Mouse (Mus musculus): Measurements from ENCODE around the gene Olfr54. TPM values are rescaled to one million over a fixed set of nuclear protein-coding genes. Genes with fewer than 3 reads are reported as not detected.
"Not testable (repeated sequence)": the region's sequence is repeated elsewhere in the genome, so short reads cannot be mapped to it uniquely, and the experiment has no call there.

The Olfr54 gene
- not detected in 2 replicates for polyA plus RNA-seq (2014; fragmentation: Nextera tagmentation; extraction: Ambion mirVana)

DNA sequence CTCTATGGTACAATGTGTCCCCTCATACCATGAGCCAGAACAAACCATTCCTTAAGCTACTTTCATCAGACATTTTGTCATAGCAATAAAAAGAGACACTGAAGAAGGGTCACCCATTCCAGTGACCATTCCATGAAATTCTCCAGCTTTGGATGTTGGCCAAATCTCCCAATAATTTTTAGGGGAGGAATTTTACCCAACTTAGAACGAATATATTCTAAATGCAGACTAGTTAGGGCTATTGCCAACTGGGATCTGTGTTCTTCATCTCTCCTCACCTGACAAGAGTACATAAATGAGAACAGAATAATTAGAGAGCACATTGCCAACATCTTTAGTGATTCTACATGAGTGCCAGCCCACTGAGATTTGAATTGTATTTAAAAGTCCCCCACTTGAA, at the start of gene Olfr54:
Olfr54 (plus strand) TSS at position 301 of the 400 bp plus-strand sequence.
- WGBS, result 87% methylated on average over 1 of the region's 1 CpGs
- Histone ChIP-seq H3K4me1 (replicated peaks; ENCODE audit: control insufficient read depth, insufficient read depth, low read length) (no peaks in the 10 kb centered on the region), H3K4me3 (ENCODE audit: low read depth, low read length) (no peak within 1 kb of the TSS)

DNA sequence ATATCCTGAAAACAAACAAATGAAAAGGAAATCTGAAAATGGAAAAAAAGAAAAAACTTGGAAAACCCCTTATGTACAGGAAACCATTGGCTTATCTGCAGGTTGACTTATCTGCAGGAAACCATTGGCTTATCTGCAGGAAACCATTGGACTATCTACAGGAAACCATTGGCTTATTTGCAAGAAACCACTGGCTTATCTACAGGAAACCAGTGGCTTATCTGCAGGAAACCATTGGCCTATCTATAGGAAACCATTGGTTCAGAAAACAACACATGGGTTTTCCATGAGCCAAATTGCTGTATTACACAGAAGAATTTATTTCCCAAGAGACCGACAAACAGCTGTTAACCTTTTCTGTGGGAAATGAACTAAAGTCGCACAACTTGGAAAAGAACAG, 49.1 kb upstream of the Olfr54 start:
- H3K9me3 ChIP-seq (ENCODE audit: control insufficient read depth, low read length), result no peaks in the 10 kb centered on the region
- no peak overlapping the region for H3K4me2 ChIP-seq (replicated peaks; ENCODE audit: low read depth, low read length)
- no peaks in the 10 kb centered on the region for H3K36me3 ChIP-seq (ENCODE audit: control insufficient read depth, insufficient read depth, low read length)
- WGBS, result 97% methylated on average over 2 of the region's 2 CpGs
- DNase-seq (ENCODE audit: low spot score) (no peak), ATAC-seq (ENCODE audit: low FRiP score) (no peak)
- H3K4me1 ChIP-seq (replicated peaks; ENCODE audit: control insufficient read depth, insufficient read depth, low read length), result no peaks in the 10 kb centered on the region
- no peak overlapping the region for H3K27ac ChIP-seq (ENCODE audit: low read depth, low read length)
- no peaks in the 10 kb centered on the region for H3K27me3 ChIP-seq (ENCODE audit: control insufficient read depth, insufficient read depth, low read length)
- no peak overlapping the region for H3K9ac ChIP-seq (ENCODE audit: low read depth, low read length)
- no peak overlapping the region for H3K4me3 ChIP-seq (ENCODE audit: low read depth, low read length)

More for the DNA sequence above, at the start of gene Olfr54:
- H3K9me3 ChIP-seq (ENCODE audit: control insufficient read depth, low read length), result no peaks in the 10 kb centered on the region
- DNase-seq (ENCODE audit: low spot score) (no peak), ATAC-seq (ENCODE audit: low FRiP score) (no peak)
- no peaks in the 10 kb centered on the region for H3K27me3 ChIP-seq (ENCODE audit: control insufficient read depth, insufficient read depth, low read length)
- no peak within 1 kb of the TSS for H3K4me2 ChIP-seq (replicated peaks; ENCODE audit: low read depth, low read length)
- no peak within 1 kb of the TSS for H3K9ac ChIP-seq (ENCODE audit: low read depth, low read length)
- no peak within 1 kb of the TSS for H3K27ac ChIP-seq (ENCODE audit: low read depth, low read length)
- H3K36me3 ChIP-seq (ENCODE audit: control insufficient read depth, insufficient read depth, low read length), result no peaks in the 10 kb centered on the region

DNA sequence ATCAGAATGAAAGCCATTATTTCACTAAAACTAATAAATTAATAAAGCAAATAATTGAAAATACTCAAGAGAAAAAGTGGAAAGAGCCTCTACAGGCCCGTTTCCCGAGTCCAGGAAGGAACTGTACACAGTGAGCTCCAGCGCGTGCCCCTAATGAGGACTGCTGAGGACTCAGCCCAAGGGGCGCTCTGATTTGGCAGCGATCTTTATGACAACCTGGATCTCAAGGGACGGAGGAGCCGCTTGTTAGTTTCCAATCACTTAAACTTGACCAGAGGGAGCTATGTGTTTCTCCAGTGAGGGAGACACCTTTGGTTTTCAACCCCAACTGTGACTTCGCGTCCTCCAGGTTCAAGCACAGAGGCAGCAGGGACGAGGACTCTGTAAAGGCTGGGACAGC, 47.8 kb upstream of the Olfr54 start, which contains the start of gene Olfr1378:
Olfr1378 (plus strand) TSS at position 301 of the 400 bp plus-strand sequence.
- Histone ChIP-seq H3K36me3 (ENCODE audit: control insufficient read depth, insufficient read depth, low read length) (no peaks in the 10 kb centered on the region), H3K27ac (ENCODE audit: low read depth, low read length) (no peak within 1 kb of the TSS), H3K4me2 (replicated peaks; ENCODE audit: low read depth, low read length) (no peak within 1 kb of the TSS), H3K4me3 (ENCODE audit: low read depth, low read length) (no peak within 1 kb of the TSS), H3K9ac (ENCODE audit: low read depth, low read length) (no peak within 1 kb of the TSS), H3K27me3 (ENCODE audit: control insufficient read depth, insufficient read depth, low read length) (no peaks in the 10 kb centered on the region), H3K9me3 (ENCODE audit: control insufficient read depth, low read length) (no peaks in the 10 kb centered on the region), H3K4me1 (replicated peaks; ENCODE audit: control insufficient read depth, insufficient read depth, low read length) (no peaks in the 10 kb centered on the region)
- WGBS, result 87% methylated on average over 11 of the region's 11 CpGs
- ATAC-seq (ENCODE audit: low FRiP score) (no peak), DNase-seq (ENCODE audit: low spot score) (no peak)

DNA sequence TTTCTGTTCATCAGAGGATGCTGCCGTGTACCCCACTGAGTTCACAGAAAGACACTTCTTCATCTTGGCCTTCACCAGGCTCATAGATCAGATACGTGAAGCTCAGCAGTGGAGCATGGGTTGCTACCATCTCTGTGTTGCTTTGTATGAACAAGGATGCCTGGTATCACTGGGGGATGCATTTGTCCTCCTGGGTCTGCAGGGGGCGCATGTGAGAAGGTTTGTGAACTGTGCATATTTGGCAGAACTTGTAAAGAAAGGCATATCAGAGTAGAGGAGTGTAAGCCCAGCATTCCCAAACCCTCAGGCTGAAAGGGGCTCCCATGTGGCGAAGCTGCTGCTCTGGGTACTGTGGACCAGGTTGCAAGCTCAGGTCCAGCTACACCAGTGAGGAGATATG, 36.8 kb upstream of the Olfr54 start:
- no peak overlapping the region for H3K4me2 ChIP-seq (replicated peaks; ENCODE audit: low read depth, low read length)
- no peaks in the 10 kb centered on the region for H3K36me3 ChIP-seq (ENCODE audit: control insufficient read depth, insufficient read depth, low read length)
- 77% methylated on average over 4 of the region's 4 CpGs for WGBS
- no peaks in the 10 kb centered on the region for H3K4me1 ChIP-seq (replicated peaks; ENCODE audit: control insufficient read depth, insufficient read depth, low read length)
- H3K27me3 ChIP-seq (ENCODE audit: control insufficient read depth, insufficient read depth, low read length), result no peaks in the 10 kb centered on the region
- peak; percentile 17 for DNase-seq (ENCODE audit: low spot score)
- no peak overlapping the region for H3K4me3 ChIP-seq (ENCODE audit: low read depth, low read length)
- no peak overlapping the region for H3K9ac ChIP-seq (ENCODE audit: low read depth, low read length)
- ATAC-seq (ENCODE audit: low FRiP score), result no peak
- H3K9me3 ChIP-seq (ENCODE audit: control insufficient read depth, low read length), result no peaks in the 10 kb centered on the region
- no peak overlapping the region for H3K27ac ChIP-seq (ENCODE audit: low read depth, low read length)

DNA sequence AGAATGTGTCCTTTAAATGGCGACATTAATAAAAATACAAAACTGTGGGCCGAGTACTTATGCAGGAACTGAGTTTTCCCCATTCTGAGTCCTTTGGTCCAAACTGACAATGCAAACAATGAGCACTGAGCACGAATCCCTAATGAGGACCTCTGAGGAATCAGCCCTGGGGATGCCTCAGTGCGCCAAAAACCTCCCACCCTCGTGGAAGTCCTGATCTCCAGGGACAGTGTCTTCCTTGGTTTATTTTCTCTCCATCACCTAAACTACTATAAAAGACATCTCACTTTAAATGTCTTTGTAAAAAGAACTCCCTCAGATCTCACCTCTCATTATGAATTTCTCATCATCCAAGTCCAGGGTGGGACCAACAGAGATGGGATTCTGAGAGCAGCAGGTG, 32.4 kb upstream of the Olfr54 start, which contains the start of gene Olfr1377:
Olfr1377 (plus strand) TSS at position 301 of the 400 bp plus-strand sequence.
- ATAC-seq (ENCODE audit: low FRiP score) (no peak), DNase-seq (ENCODE audit: low spot score) (no peak)
- no peak within 1 kb of the TSS for H3K27ac ChIP-seq (ENCODE audit: low read depth, low read length)
- H3K4me2 ChIP-seq (replicated peaks; ENCODE audit: low read depth, low read length), result no peak within 1 kb of the TSS
- H3K9ac ChIP-seq (ENCODE audit: low read depth, low read length), result no peak within 1 kb of the TSS
- no peak within 1 kb of the TSS for H3K4me3 ChIP-seq (ENCODE audit: low read depth, low read length)
- H3K36me3 ChIP-seq (ENCODE audit: control insufficient read depth, insufficient read depth, low read length), result no peaks in the 10 kb centered on the region
- no peaks in the 10 kb centered on the region for H3K27me3 ChIP-seq (ENCODE audit: control insufficient read depth, insufficient read depth, low read length)
- H3K4me1 ChIP-seq (replicated peaks; ENCODE audit: control insufficient read depth, insufficient read depth, low read length), result no peaks in the 10 kb centered on the region
- no peaks in the 10 kb centered on the region for H3K9me3 ChIP-seq (ENCODE audit: control insufficient read depth, low read length)
- WGBS, result 73% methylated on average over 5 of the region's 5 CpGs

DNA sequence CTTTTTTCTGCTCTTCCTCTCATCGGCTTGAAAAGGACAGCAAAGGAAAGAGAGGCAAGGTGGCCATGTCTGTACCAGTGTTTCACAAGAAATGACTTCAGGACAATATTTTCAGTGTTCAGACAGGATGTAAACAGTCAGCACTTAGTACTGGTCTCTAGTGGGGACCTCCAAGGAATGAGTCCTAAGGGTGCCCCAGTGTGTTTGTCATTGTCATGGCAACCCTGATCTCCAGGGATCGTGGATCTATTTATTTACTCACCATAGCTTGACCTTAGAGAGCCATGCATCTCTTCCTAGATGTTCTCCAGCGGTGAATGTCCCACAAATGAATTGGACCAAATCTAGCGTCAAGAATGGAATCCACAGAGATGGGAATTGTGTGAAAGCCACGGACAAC, 10.7 kb upstream of the Olfr54 start, which contains the start of gene Olfr51:
Olfr51 (plus strand) TSS at position 301 of the 400 bp plus-strand sequence.
- no peaks in the 10 kb centered on the region for H3K9me3 ChIP-seq (ENCODE audit: control insufficient read depth, low read length)
- WGBS, result 80% methylated on average over 5 of the region's 5 CpGs
- ATAC-seq (ENCODE audit: low FRiP score) (no peak), DNase-seq (ENCODE audit: low spot score) (no peak)
- no peak within 1 kb of the TSS for H3K4me3 ChIP-seq (ENCODE audit: low read depth, low read length)
- H3K9ac ChIP-seq (ENCODE audit: low read depth, low read length), result no peak within 1 kb of the TSS
- no peaks in the 10 kb centered on the region for H3K27me3 ChIP-seq (ENCODE audit: control insufficient read depth, insufficient read depth, low read length)
- no peak within 1 kb of the TSS for H3K4me2 ChIP-seq (replicated peaks; ENCODE audit: low read depth, low read length)
- H3K4me1 ChIP-seq (replicated peaks; ENCODE audit: control insufficient read depth, insufficient read depth, low read length), result no peaks in the 10 kb centered on the region
- no peaks in the 10 kb centered on the region for H3K36me3 ChIP-seq (ENCODE audit: control insufficient read depth, insufficient read depth, low read length)
- H3K27ac ChIP-seq (ENCODE audit: low read depth, low read length), result no peak within 1 kb of the TSS

DNA sequence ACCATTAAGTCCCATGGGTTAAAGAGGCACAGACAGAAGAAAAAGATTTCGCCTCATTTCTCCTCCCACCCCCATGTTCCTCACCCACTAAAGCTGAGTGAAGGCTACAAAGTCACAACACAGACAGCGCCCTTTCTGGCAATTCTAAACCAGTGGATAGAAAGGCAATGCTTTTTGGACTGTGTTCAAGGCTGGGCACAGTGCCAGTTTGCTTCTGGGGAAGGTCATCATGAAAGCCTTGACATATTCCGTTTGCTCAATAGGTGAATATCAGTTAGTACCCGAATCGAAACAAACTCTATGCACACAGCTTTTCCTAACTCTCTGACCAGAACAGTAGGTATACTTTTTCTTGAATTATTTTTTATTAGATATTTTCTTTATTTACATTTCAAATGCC, 2.2 kb upstream of the Olfr54 start:
- WGBS, result 89% methylated on average over 5 of the region's 5 CpGs
- no peaks in the 10 kb centered on the region for H3K9me3 ChIP-seq (ENCODE audit: control insufficient read depth, low read length)
- no peak for DNase-seq (ENCODE audit: low spot score)
- H3K9ac ChIP-seq (ENCODE audit: low read depth, low read length), result no peak overlapping the region
- no peak overlapping the region for H3K4me3 ChIP-seq (ENCODE audit: low read depth, low read length)
- no peak for ATAC-seq (ENCODE audit: low FRiP score)
- H3K27ac ChIP-seq (ENCODE audit: low read depth, low read length), result no peak overlapping the region
- H3K4me2 ChIP-seq (replicated peaks; ENCODE audit: low read depth, low read length), result no peak overlapping the region
- no peaks in the 10 kb centered on the region for H3K27me3 ChIP-seq (ENCODE audit: control insufficient read depth, insufficient read depth, low read length)
- H3K36me3 ChIP-seq (ENCODE audit: control insufficient read depth, insufficient read depth, low read length), result no peaks in the 10 kb centered on the region
- no peaks in the 10 kb centered on the region for H3K4me1 ChIP-seq (replicated peaks; ENCODE audit: control insufficient read depth, insufficient read depth, low read length)

DNA sequence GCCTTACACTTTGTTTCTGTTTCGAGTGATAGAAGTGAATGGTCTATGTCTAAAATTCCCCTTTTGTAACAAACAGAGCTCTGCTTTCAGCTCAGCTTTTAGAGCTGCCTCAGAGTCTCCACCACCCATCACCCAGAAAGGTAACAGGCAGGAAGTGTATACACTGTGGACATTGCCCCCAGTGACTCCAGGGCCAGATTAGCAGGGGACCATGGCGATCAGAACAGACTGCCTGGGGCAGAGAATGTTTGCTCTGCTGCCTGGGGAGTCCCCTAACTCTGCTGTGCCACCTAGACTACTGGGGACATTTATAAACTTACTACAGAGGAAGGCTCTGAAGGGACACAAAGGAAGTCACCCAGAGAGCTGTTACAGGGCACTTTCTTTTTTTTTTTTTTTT, 2.3 kb downstream of the Olfr54 start:
- 49% methylated on average over 2 of the region's 2 CpGs for WGBS
- Histone ChIP-seq H3K36me3 (ENCODE audit: control insufficient read depth, insufficient read depth, low read length) (no peaks in the 10 kb centered on the region), H3K9me3 (ENCODE audit: control insufficient read depth, low read length) (no peaks in the 10 kb centered on the region), H3K9ac (ENCODE audit: low read depth, low read length) (no peak overlapping the region), H3K27ac (ENCODE audit: low read depth, low read length) (no peak overlapping the region), H3K4me1 (replicated peaks; ENCODE audit: control insufficient read depth, insufficient read depth, low read length) (no peaks in the 10 kb centered on the region), H3K4me2 (replicated peaks; ENCODE audit: low read depth, low read length) (no peak overlapping the region), H3K4me3 (ENCODE audit: low read depth, low read length) (no peak overlapping the region), H3K27me3 (ENCODE audit: control insufficient read depth, insufficient read depth, low read length) (no peaks in the 10 kb centered on the region)
- ATAC-seq (ENCODE audit: low FRiP score) (no peak), DNase-seq (ENCODE audit: low spot score) (no peak)

DNA sequence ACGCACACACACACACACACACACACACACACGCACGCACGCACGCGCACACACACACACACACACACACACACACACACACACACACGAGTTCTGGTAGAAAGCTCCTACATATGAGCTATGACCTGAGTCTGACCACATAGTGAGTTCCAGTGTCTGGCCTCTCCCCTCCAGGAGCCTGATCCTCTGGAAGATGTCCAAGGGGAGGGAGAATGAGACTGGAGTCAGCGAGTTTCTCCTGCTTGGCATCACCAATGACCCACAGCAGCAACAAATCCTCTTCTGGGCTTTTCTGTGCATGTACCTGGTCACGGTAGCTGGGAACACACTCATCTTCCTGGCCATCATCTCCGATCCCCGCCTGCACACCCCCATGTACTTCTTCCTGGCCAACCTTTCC, 12.8 kb downstream of the Olfr54 start:
- not testable (repeated sequence) for H3K27me3 ChIP-seq (ENCODE audit: control insufficient read depth, insufficient read depth, low read length); DNase-seq (ENCODE audit: low spot score); H3K36me3 ChIP-seq (ENCODE audit: control insufficient read depth, insufficient read depth, low read length); H3K27ac ChIP-seq (ENCODE audit: low read depth, low read length); H3K9me3 ChIP-seq (ENCODE audit: control insufficient read depth, low read length); H3K4me1 ChIP-seq (replicated peaks; ENCODE audit: control insufficient read depth, insufficient read depth, low read length); ATAC-seq (ENCODE audit: low FRiP score); H3K4me3 ChIP-seq (ENCODE audit: low read depth, low read length); H3K4me2 ChIP-seq (replicated peaks; ENCODE audit: low read depth, low read length); H3K9ac ChIP-seq (ENCODE audit: low read depth, low read length)
- 85% methylated on average over 11 of the region's 11 CpGs for WGBS
